Mouse (Mus musculus) lung, adult 2 months (tissue): ENCODE measurements around the gene Fbxl22. TPM values are rescaled to one million over a fixed set of nuclear protein-coding genes. Genes with fewer than 3 reads are reported as not detected.

Experiments used
- DNase-seq: peaks from one replicate; pipeline ENCODE4 v3.0.0; 2022
- H3K4me1 ChIP-seq: fragments of 200-500 bp; 2 replicates; pipeline ENCODE4 v1.6.1; 2011; ENCODE audit warnings: low read length; ENCODE audit not compliant: control insufficient read depth, insufficient read depth
- H3K4me3 ChIP-seq: fragments of 200-500 bp; replicated peaks from 2 replicates; pipeline ENCODE3; 2011; ENCODE audit warnings: low read depth, mild to moderate bottlenecking, control low read depth, low read length; ENCODE audit errors: extremely low read depth
- CTCF ChIP-seq: fragments of 200-500 bp; IDR thresholded peaks from 2 replicates; pipeline ENCODE4 v1.5.1; 2011; ENCODE audit warnings: mild to moderate bottlenecking, low read length, control low read depth; ENCODE audit not compliant: insufficient read depth
- POLR2A ChIP-seq: fragments of 200-500 bp; IDR thresholded peaks from 2 replicates; pipeline ENCODE4 v1.6.1; 2011; ENCODE audit warnings: low read depth, mild to moderate bottlenecking, control low read depth, low read length, borderline replicate concordance; ENCODE audit errors: extremely low read depth
- WGBS: fragments of 180-500 bp; shearing (Covaris S2); methylation state at CpG from one replicate; pipeline ENCODE4 v1.1.7; 2018; 5-methylcytosine and 5-hydroxymethylcytosine counted together
- polyA plus RNA-seq: library from polyadenylated mRNA; depleted of rRNA; stranded (reverse); fragments of >200 nt; gene quantifications from 2 replicates; pipeline ENCODE4 v1.2.3, GENCODE M21; 2012

Fbxl22 gene
- polyA plus RNA-seq, 1 experiment: 5.9 TPM

GRCm38 (mm10) chr9:66517746-66518145 is 3.4 kb upstream of the Fbxl22 start:
- no peak for DNase-seq
- H3K4me1 ChIP-seq: peaks cover 12% of the 10 kb centered on the region; the same call in 1 of the 2 replicates
- 94% methylated on average over 10 of the region's 10 CpGs for WGBS
- TF ChIP-seq POLR2A: no peak
- no peak for TF ChIP-seq CTCF
- H3K4me3 ChIP-seq: no peak overlapping the region

- TF ChIP-seq CTCF (no peak), POLR2A (no peak)
- DNase-seq: no peak
- Histone ChIP-seq H3K4me1 (peaks cover 16% of the 10 kb centered on the region; the same call in 1 of the 2 replicates), H3K4me3 (no peak overlapping the region)
- 68% methylated on average over 6 of the region's 6 CpGs for WGBS
Measured at GRCm38 (mm10) chr9:66516296-66516940, 2.0 kb upstream of the Fbxl22 start.

- Histone ChIP-seq H3K4me3 (no peak overlapping the region), H3K4me1 (peaks cover 16% of the 10 kb centered on the region; the same call in 1 of the 2 replicates)
- TF ChIP-seq POLR2A (no peak), CTCF (no peak)
- DNase-seq: no peak
- WGBS: 90% methylated on average over 10 of the region's 10 CpGs
Measured at GRCm38 (mm10) chr9:66515680-66516210, 1.4 kb upstream of the Fbxl22 start.

- WGBS: 60% methylated on average over 2 of the region's 2 CpGs
- H3K4me3 ChIP-seq: no peak overlapping the region
- DNase-seq: no peak
- H3K4me1 ChIP-seq: peaks cover 16% of the 10 kb centered on the region; the same call in 1 of the 2 replicates
- TF ChIP-seq CTCF (no peak), POLR2A (no peak)
Measured at GRCm38 (mm10) chr9:66515115-66515514, 722 bp upstream of the Fbxl22 start.

GRCm38 (mm10) chr9:66513661-66514255 is 635 bp downstream of the Fbxl22 start:
- WGBS: 63% methylated on average over 4 of the region's 4 CpGs
- no peak overlapping the region for H3K4me3 ChIP-seq
- peaks cover 16% of the 10 kb centered on the region; the same call in 1 of the 2 replicates for H3K4me1 ChIP-seq
- DNase-seq: no peak
- no peak for TF ChIP-seq CTCF
- no peak for TF ChIP-seq POLR2A

- peaks cover 16% of the 10 kb centered on the region; the same call in 1 of the 2 replicates for H3K4me1 ChIP-seq
- TF ChIP-seq CTCF (no peak), POLR2A (no peak)
- H3K4me3 ChIP-seq: no peak overlapping the region
- DNase-seq: no peak
Measured at GRCm38 (mm10) chr9:66513150-66513549, 1.2 kb downstream of the Fbxl22 start.

- TF ChIP-seq CTCF (no peak), POLR2A (peak; percentile 85; the same call in 1 of the 2 replicates)
Measured at GRCm38 (mm10) chr9:66512351-66512671, 2.1 kb downstream of the Fbxl22 start.

GRCm38 (mm10) chr9:66511580-66512350 is 2.6 kb downstream of the Fbxl22 start:
- WGBS: under 1% methylated on average over 78 of the region's 78 CpGs
- peak; percentile 79; the same call in 1 of the 2 replicates for TF ChIP-seq POLR2A
- TF ChIP-seq CTCF: no peak
- peak; percentile 86 for DNase-seq
- Histone ChIP-seq H3K4me1 (peaks cover 16% of the 10 kb centered on the region; the same call in 1 of the 2 replicates), H3K4me3 (peak overlapping the region; percentile 84)

More at GRCm38 (mm10) chr9:66512351-66512671, 2.1 kb downstream of the Fbxl22 start:
- Histone ChIP-seq H3K4me1 (peaks cover 16% of the 10 kb centered on the region; the same call in 1 of the 2 replicates), H3K4me3 (peak overlapping the region; percentile 84)
- 0% methylated on average over 8 of the region's 8 CpGs for WGBS
- DNase-seq: peak; percentile 81

GRCm38 (mm10) chr9:66510944-66511343 is 3.4 kb downstream of the Fbxl22 start:
- Histone ChIP-seq H3K4me1 (peaks cover 16% of the 10 kb centered on the region; the same call in 1 of the 2 replicates), H3K4me3 (no peak overlapping the region)
- WGBS: 0% methylated on average over 2 of the region's 2 CpGs
- TF ChIP-seq CTCF (no peak), POLR2A (no peak)
- no peak for DNase-seq

- no peak for DNase-seq
- no peak overlapping the region for H3K4me3 ChIP-seq
- peaks cover 19% of the 10 kb centered on the region; the same call in 1 of the 2 replicates for H3K4me1 ChIP-seq
- 81% methylated on average over 7 of the region's 7 CpGs for WGBS
- TF ChIP-seq POLR2A: no peak
- no peak for TF ChIP-seq CTCF
Measured at GRCm38 (mm10) chr9:66510351-66510841, 4.0 kb downstream of the Fbxl22 start.
